Mouse (Mus musculus) testis, postnatal 10 days (tissue): ENCODE data around the gene Fen1.

Source experiments
- DNase-seq: peaks from one replicate; pipeline ENCODE4 v3.0.0; 2021; ENCODE audit warnings: low spot score

Fen1 gene

DNA sequence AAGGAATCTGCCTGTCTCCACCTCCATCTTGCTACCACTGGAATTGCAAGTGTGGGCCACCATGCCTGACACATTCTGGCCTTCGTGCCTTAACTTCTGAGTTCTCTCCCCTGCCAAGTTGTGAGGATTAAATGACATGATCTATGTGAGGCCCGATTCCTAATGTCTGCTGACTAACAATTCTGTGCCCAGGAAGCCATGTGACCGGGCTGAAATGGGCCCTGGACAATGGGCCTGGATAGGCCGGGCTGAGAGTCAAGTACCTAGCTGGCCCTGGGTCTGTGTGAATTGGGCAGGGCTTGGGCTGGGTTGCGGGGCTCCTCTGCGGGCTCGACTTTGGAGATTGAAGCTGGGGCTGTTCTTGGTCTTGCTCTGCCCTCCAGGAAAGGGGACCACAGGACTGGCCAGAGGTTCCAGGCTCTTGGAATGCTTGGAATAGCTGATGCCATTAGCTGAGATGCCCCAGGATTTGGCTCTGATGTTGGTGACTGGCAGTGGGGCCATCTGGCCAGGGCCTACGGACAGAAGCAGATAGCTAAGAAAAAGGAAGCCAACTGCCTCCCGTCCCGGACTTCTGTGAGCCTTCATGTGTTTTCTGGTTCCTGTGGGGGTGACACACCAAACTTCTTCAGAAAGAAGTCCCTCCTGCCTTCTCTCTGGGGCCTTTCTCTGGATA is 10.0 kb upstream of the Fen1 start:
- no peak for DNase-seq

DNA sequence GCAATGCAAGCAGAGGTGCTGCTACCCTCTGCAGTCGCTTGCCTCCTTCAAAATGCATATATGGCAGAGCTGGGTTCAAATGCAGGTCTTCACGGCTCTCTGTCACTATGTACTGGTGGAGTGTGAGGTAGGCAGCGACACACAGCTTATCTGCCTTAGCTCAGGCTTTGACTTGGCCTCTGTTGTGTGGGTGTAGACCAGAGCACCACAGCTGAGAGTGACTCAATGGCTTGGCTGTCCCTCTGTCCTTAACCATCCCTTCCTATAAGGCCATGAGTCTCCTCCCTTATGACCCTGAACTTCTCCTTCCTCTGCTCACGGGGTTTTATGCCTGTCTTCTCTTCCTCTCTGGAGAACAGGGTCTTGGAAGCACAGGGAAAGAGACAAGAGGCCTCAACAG is 6.9 kb upstream of the Fen1 start:
- DNase-seq = no peak

DNA sequence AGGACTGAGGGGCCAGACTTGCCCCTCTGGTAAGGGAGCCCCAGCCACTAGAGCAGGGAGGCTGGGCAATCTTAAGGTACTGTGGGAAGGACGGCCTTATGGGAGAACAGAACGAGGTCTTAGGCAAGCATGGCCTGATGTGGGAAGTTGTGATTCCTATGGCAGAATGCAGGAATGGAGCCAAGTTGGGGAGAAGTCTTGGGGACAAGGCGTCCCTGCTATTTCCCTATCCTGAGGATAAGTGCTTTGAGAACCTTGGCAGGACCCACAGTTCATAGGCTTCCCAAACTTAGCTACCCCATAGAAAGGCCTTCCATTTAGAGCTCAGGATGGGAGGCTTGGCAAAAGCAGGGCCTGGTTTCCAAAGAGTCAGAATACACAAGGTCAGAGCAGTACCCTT is 4.9 kb upstream of the Fen1 start:
- DNase-seq = no peak

DNA sequence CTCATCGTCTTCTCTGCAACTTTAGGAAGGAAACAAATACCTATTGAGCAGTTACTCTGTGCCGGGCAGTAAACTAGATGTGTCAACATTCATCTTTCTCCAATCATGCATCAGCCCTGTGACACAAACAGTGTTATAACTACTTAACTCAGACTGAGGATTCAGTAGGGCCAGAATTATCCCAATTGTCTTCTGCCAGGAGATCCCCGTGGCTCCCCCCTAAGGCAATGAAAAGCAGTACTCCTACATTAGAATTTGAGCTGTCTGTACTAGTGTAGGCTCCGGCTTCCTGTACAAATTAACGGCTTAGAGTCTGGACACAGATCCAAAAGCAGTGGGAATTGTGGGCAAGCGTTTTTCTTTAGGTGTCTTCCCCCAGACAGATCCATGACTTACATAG is 1.1 kb upstream of the Fen1 start:
- no peak for DNase-seq

DNA sequence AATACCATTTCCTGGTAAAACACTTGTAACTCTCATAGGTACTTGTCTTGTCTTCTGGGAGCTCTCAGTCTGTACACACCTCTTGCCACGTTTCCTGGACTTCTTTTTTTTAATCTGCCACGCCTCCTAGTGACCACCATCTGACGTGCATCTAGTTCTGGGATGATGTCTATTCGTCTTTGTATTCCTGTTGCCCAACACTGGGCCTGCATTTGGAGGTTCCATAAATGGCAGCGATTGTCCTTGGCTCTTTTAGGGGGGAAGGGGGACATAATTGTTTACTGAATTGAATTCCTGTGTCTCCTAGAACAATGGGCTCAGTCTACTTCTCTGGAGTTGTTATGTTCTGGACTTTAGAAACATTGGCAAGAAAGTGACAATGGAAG is 640 bp upstream of the Fen1 start:
- no peak for DNase-seq

DNA sequence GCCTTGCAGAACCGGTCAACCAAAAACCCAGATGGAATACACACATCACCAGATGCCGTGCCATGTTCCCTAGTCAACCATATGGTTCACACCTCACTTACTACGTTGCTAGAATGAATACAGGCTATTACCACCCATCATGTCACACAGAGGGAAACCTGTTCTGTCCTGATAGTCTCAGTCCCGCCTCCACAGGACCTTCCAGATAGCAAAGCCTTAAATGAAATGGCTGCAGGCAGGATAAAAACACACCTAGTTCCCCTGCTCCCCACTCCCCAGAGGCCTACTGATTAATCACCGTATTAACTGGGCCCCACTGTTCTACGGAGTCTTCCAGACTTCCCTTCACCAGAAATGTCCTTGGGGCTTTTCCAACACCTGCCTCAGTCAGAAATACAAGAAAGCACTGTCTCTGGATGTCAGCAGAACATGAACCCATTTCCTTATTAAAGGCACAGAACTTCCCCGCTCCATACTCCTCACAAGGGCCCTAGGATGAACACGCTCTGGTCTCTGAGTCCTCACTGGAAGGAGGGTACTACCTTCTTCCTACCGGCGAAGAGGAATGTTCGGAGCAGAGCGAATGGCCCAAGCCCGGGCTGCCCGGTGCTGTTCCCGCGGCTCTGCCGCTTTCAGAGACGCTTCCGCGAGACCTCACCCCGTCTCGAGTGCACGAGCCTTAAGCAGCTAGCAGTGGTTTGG is 672 bp downstream of the Fen1 start:
- no peak for DNase-seq

DNA sequence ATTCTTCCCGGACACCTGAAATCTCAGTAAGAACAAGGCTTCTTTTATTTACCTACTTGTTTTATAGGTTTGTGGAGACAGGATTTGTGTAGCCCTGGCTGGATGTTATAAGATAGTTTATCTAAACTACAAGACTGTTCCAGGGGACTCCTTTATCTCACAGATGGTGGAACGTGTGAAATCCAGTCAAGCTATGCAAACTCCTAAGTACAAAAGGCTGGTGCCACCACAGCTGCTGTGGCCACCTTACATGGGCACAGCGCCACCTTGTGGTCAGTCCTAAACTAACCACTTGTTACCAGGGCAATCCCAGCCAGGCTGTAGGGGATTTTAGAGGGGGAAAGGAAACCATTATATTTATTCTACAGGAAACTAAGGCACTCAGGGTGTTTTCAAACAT is 5.2 kb downstream of the Fen1 start:
- DNase-seq = peak; percentile 94

DNA sequence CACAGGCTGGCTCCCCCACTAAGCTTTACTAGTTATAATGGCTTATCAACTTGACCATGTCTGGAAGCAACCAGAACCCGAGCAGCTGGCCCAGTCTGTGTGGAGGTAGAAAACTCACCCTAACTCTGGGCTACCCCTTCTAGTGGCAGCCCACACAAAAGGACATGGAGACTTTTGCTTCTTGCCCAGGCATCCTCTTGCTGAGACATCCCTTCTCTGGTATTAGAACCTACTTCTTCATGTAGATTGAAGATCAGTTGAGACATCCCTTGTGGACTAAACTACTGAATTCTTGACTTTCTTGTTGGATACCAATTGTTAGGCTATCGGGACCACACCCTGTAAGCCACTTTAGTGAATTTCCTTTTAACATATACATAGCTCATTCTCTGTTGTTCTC is 5.7 kb downstream of the Fen1 start:
- DNase-seq = no peak

DNA sequence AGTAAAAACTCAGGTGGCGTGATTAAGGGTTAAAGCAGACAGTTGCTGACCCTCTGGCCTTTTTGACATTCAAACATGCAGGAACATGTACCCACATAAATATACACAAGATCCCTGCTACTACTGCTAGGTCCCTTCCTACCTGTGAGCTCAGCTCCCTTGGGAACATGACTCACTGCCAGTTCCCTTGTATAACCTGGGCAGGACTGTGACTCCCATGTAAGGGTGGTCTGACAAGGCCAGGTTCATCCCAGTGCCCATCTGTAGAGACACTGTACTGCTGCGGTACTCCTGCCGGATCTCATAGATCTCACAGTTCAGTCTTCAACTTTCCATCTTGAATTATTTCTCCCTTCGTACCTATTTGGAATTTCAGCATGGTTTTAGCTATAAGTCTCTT is 6.8 kb downstream of the Fen1 start:
- DNase-seq = no peak

DNA sequence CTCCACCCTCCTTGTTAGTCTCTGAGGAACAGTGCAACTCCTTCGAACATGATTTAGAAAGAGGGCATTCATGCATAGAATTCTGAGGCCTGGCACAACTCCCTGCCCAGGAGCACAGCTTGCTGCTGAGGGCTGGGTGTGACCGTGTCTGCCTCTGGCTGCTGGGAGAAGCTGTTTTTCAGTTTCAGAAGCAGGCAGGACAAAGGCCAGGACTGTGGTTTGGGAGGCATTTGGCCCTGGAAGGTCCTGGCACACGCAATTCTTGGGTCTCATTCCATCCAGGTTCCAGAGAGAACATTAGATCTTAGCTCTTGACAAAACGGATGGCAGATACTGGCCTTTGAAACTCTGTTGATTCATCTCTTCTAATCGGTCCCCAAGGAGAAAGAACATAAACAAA is 8.7 kb downstream of the Fen1 start:
- no peak for DNase-seq

DNA sequence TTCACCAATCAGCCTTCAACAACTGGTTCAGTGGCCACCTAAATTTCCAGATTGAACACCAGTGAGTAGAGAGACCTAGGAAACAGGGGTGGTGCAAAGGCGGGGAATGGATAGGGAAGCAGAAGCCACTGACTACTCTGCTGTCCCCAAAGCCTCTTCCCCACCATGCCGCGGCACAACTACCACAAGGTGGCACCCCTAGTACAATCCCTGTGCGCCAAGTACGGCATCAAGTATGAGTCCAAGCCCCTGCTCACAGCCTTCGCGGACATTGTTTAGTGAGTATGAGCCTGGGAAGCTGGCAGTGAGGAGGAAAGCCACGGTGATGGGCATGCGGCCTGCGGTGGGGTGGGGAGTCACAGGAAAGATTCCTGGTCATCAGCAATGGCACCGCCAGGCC is 9.6 kb downstream of the Fen1 start:
- no peak for DNase-seq

DNA sequence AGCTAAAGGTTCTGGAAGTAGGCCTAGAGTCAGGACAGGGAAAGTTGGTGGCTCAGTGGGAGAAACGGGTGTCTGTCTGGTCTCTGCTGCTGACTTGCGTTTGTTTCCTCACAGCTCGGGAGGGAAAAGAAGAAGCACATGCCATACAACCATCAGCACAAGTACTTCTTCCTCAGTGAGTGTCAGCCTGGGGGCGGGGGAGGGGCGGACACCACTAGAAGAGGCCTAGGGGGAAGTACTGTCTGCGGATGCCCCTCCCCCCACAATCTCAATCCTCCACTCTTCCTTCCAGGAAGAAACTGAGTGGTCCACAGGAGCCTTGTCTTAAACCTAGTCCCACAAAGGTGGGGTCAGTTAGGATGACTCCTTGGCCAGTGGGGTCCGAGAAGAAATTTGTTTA is 12.6 kb downstream of the Fen1 start:
- DNase-seq = peak; percentile 68

DNA sequence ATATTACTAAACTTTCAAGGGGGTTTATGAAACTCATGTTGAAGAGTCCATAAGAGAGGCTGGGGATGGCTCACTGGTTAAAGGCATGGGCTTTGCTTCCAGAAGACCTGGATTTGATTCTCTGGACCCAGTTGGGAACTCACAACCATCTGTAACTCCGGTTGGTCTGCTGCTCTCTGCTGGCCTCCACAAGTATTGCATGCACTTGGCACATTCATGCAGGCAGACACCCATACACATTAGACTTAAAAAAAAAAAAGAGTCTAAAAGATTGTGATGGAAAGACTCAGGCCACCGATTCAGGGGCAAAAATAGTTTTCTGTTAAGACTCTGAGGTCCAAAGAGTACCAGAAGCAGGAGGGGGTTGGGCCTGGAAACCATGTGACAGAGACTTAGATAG is 13.2 kb downstream of the Fen1 start:
- peak; percentile 86 for DNase-seq

DNA sequence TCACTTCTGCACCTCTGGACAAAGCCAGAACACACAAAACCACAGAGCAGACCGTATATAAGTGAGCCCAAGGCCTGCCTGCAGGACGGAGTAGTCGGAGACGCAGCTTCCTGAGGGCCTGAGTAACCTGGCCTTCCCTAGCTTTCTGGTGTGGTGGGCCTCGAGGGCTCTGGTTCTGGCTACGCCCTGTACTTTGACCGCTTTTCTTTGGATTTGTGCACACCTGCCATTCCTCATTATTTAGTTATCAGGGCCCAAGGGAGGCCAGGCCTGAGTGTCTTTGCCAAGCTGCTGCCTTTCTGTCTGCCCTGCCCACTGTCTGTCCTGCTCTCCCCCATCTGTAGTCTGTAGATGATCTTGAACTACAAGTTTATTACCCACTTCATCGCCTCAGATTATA is 14.0 kb downstream of the Fen1 start:
- DNase-seq = no peak

DNA sequence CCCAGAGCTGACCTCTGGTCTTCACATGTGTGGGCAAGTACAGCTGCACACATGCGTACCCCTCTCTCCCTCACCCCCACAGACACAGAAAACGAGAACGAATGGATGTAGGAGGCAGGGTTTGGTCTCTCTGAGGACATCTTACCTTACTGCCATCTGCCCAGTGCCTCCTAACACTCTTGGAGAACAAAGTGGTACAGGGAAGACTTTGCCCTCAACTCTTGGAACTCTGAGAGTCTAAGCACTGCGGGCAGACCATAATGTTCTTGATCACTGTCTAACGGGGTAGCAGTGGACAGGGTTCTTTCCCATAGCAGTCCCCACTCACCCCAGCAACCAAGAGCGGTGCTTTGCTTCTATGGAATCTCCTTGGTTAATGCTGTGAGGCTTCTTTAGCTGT is 14.9 kb downstream of the Fen1 start:
- no peak for DNase-seq

DNA sequence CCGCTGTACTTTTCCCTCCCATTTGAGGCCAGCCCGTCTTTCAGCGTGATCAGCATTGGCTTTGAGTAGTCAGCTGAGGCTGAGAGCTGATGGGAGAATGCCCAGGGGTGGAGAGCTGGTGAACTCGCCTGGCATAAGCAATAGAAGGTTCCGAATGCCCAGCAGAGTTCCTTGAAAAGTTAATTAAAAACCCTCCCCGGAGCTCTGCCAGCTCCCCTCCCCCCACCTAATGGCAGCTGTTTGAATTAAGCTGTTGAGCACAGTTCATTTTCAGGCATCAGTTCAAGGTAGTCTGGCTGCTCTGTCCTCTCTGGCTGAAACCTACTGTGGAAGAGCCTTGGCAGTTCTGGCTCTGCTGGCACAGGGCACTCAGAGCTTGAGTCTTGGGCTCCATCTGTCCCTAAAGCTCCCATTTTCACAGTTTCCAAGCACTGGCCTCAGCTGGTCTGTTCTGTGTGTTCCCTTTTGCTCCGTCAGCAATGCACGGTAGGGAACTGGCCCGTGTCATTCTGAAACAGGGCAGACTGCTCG is 15.6 kb downstream of the Fen1 start:
- DNase-seq = no peak

DNA sequence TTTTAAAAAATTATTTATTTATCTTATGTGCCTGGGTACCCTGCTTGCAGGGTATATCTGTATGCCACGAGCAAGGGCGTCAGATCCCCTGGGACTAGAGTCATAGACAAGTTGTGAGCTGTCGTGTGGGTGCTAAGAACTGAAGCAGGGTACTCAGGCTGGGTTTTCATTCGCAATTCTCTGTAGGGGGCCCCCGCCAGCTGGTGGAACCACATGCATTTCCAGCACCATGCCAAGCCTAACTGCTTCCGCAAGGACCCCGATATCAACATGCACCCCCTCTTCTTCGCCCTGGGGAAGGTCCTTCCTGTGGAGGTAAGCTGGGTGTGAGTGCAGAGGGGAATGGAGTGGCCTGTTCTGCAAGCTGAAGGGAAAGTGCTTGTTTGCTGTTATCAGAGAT is 17.4 kb downstream of the Fen1 start:
- peak; percentile 37 for DNase-seq

DNA sequence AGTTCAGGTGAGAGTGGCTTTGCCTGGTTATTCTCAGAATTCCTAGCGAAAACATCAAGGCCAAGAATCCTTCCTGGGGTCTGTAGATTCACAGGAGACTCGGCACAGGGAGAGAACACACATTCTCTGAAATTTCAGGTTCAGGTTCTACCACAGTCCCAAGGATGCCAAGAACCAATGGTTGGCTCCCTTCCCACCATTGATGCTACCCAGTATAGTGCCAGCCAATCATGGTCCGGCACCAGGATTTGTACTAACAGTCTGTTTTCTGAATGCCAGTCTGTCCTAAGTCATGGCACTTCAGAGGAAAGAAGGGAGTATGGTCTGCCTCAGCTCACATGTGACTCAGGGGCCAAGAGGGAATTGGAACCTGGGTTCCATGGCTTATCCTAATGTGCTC is 18.1 kb downstream of the Fen1 start:
- DNase-seq = no peak

DNA sequence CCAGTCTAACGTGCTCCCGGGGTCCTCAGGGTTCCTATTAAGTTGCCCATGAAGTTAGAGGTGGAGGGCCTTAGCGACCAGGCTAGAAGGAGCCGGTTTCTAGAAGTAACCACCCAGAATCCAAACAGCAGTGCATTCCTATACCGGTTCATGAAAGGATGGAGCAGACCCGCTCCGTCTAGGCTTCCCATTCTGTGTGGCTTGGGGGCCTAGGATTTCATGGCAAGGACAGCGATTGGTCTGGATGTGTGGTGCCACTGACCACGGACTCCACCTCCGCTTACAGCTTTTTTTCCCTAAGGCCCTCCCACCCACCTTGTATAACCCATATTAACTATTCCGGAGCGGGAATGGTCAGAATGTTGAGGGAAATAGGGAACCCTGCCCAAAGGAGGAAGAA is 19.9 kb downstream of the Fen1 start:
- DNase-seq = peak; percentile 64

DNA sequence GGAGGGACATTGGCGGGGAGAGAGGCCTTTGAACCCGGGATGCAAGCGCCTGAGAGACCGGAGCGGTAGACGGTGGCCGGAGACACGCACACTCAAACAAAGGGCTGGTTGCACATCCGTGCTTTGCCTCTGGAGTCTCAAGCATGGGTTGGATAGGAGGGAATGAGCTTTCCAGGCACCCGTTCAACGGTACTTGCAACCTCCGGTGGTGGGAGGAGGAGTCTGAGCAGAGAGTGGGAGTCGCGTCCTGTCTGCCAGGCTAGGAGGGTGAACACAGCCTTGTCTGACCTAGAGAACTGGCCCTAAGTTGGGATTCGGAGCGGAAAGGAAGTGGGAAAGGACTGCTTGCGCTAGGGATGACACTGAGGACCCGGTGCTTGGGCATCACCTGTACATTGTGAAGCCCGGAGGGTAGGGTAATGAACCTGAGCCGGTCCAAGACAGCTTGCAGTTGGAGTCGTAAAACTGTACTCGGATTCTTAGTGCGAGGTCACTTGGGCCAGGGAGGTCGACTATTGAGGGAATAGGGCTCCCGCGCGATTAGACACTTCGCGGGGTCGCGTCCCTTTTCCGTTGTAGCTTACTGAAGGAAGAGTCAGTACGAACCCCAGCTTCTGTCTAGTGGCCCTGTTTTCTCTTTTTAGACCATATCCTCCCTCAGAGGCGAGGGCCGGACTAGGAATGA is 20.5 kb downstream of the Fen1 start:
- DNase-seq = peak; percentile 78

DNA sequence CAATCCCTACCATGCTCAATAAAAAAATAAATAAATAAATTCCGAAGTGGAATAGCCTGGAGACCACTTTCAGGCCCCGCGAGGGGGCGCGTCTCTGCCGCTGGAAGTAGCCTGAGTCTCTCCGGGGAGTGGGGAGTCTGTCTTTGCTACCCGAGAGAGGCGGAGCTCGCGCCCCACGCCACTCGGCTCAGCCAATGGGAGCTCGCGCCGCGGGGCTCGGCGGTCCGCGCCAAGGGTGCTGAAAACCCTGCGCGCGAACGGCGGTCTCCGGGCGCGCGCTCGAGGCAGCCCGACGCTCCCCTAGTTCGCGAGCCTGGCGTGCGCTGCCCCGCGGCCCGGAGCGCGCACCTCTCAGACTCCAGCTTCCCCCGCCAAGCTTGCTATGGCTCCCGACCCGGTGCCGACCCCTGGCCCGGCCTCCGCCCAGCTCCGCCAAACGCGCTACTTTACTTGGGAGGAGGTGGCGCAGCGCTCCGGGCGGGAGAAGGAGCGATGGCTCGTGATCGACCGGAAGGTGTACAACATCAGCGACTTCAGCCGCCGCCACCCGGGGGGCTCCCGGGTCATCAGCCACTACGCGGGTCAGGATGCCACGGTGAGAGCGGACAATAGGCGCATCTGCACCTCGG is 21.2 kb downstream of the Fen1 start, which contains the start of gene Fads1:
Gene Fads1 (plus strand): TSS at position 219 of the 629 bp plus-strand sequence.
- DNase-seq = peak; percentile 93

DNA sequence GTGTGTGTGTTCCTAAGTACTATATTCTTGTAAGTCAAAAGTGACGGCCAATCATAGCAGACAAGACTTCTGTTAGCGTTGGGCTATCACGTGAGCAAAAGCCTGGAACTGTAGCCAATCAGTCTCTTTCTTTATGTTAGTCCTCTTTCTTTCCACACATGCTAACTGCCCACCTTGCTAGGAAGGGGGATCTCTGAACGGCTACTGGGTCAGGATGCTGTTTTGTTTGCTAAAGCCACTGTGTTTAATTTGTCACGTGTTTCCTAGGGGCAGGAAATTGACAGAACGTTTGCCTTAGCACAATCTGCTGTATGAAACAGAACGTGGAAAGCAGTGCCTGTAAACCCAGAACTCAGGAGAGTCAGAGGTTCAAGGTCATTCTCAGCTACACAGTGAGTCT is 21.8 kb downstream of the Fen1 start:
- no peak for DNase-seq

DNA sequence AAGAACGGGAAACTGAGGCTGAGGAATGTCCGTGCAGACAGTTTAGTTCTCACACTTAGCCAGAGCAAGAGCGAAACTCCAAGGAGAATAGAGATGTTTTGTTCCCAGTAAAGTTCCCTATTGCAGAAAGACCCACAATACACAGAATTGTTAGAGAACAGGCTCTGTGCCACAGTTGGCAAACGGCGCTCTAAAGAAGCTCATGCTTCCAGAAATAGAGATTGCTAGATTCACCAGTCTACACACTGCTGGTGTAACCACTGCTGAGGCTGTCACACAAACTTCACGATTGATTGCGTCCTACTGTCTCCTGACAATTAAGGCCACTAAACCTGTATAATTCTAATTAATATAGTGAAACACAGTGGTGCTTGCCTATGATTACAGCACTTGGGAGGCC is 22.7 kb downstream of the Fen1 start:
- no peak for DNase-seq
